Mouse (Mus musculus) CD4-positive helper T cell, adult 2 months (primary cell): ENCODE data around the gene 2410004B18Rik.
A peak's percentile ranks its signal among the peaks of the same experiment; 100 is the strongest.
"Not testable (repeated sequence)": the region's sequence is repeated elsewhere in the genome, so short reads cannot be mapped to it uniquely, and the experiment has no call there.

ENCODE experiments used
- DNase-seq: peaks from one replicate; pipeline ENCODE4 v3.0.0-alpha.2; 2012; ENCODE audit warnings: low read depth, missing footprints, low spot score

2410004B18Rik gene

GRCm38 (mm10) chr3:145964473-145964872 lies 26.7 kb downstream of the 2410004B18Rik start:
- DNase-seq, result no peak

- DNase-seq, result not testable (repeated sequence)
These were observed 27.8 kb downstream of the 2410004B18Rik start for GRCm38 (mm10) chr3:145965583-145965982.

- no peak for DNase-seq
These were observed 29.0 kb downstream of the 2410004B18Rik start for GRCm38 (mm10) chr3:145966806-145967205.

- DNase-seq, result no peak
These were observed 31.3 kb downstream of the 2410004B18Rik start for GRCm38 (mm10) chr3:145969031-145969501.

- DNase-seq, result no peak
These were observed 33.7 kb downstream of the 2410004B18Rik start for GRCm38 (mm10) chr3:145971501-145971900.

GRCm38 (mm10) chr3:145974986-145975385 lies 37.2 kb downstream of the 2410004B18Rik start:
- DNase-seq, result no peak

GRCm38 (mm10) chr3:145985333-145985925 lies 47.6 kb downstream of the 2410004B18Rik start:
- no peak for DNase-seq

- no peak for DNase-seq
These were observed 48.6 kb downstream of the 2410004B18Rik start for GRCm38 (mm10) chr3:145986317-145987001.

- DNase-seq, result peak; percentile 34
These were observed 49.6 kb downstream of the 2410004B18Rik start, which contains the start of gene Syde2 for GRCm38 (mm10) chr3:145987268-145987969. Syde2 (plus strand) TSS chr3:145987870.

GRCm38 (mm10) chr3:145987970-145988683 lies 50.3 kb downstream of the 2410004B18Rik start:
- DNase-seq, result peak; percentile 24

GRCm38 (mm10) chr3:145988684-145989575 lies 51.1 kb downstream of the 2410004B18Rik start:
- no peak for DNase-seq

- DNase-seq, result no peak
These were observed 51.8 kb downstream of the 2410004B18Rik start for GRCm38 (mm10) chr3:145989576-145990081.

- no peak for DNase-seq
These were observed 53.3 kb downstream of the 2410004B18Rik start for GRCm38 (mm10) chr3:145991130-145991529.

GRCm38 (mm10) chr3:145991976-145992730 lies 54.3 kb downstream of the 2410004B18Rik start:
- DNase-seq, result no peak

GRCm38 (mm10) chr3:145992796-145993195 lies 55.0 kb downstream of the 2410004B18Rik start:
- DNase-seq, result no peak

GRCm38 (mm10) chr3:145993481-145994201 lies 55.8 kb downstream of the 2410004B18Rik start:
- no peak for DNase-seq
